Mouse (Mus musculus): ENCODE measurements at regions not wholly inside any gene's neighbourhood (a gene's known extent, or its start where the extent isn't known, plus 50 kb on each side); places are given as distances from the start of the nearest gene placed in this dataset.

- peak; percentile 60 to 69 for DNase-seq (ENCODE audit: low spot score in 2 of 2)
These were observed 169.7 kb upstream of the Nabp1 start for GRCm38 (mm10) chr1:51647955-51648354.

GRCm38 (mm10) chr1:51644399-51644798, 166.2 kb upstream of the Nabp1 start:
- peak; percentile 28 to 45 for DNase-seq (ENCODE audit: low spot score in 2 of 2)

- no peak for DNase-seq (ENCODE audit: low spot score in 2 of 2)
These were observed 165.4 kb upstream of the Nabp1 start for GRCm38 (mm10) chr1:51643640-51644039.

GRCm38 (mm10) chr1:51638519-51639302, 160.5 kb upstream of the Nabp1 start:
- no peak for DNase-seq (ENCODE audit: low spot score in 2 of 2)

- DNase-seq (ENCODE audit: low spot score in 2 of 2), result no peak
These were observed 157.8 kb upstream of the Nabp1 start for GRCm38 (mm10) chr1:51635881-51636515.

DNA sequence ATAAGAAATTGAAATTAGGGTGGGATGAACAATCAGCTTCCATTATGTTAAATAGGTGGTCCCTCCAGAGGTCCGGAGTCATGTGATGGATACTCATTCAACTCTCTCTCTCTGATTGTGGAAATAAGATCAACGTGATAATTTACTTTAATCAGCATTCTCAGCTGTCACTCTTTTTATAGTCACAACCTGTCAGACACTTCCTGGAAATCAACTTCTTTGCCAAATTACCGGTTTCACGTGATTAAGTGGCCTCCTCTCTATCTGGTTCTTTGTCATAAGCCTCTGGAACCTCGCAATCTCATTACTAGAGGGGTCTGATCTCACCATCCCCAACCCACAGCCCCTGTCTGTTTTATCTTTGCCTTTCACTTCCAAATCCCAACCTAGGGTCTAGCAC, 155.6 kb upstream of the Nabp1 start:
- no peak for DNase-seq (ENCODE audit: low spot score in 2 of 2)

DNA sequence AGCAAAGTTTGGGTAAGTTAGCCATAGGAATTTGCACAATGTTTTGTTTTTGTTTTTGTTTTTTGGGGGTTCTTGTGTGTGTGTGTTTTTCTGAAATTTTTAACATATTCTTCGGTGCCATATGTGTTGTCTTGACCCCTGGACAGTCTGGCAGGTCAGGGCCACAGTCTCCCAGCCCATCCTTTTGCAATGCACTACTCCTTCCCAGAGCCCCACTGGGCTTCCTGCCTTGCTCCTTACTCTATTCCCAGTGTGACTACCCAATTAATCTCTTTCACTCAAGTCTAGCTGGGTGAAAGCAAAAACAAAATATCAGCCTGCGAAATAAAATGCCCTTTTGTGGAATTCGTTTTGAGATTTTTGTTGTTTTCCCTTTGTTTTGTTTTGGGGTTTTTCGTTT, 154.6 kb upstream of the Nabp1 start:
- no peak for DNase-seq (ENCODE audit: low spot score in 2 of 2)

GRCm38 (mm10) chr1:51629848-51630247, 151.6 kb upstream of the Nabp1 start:
- no peak for DNase-seq (ENCODE audit: low spot score in 2 of 2)

- no peak for DNase-seq (ENCODE audit: low spot score in 2 of 2)
These were observed 150.0 kb upstream of the Nabp1 start for GRCm38 (mm10) chr1:51628137-51628793.

DNA sequence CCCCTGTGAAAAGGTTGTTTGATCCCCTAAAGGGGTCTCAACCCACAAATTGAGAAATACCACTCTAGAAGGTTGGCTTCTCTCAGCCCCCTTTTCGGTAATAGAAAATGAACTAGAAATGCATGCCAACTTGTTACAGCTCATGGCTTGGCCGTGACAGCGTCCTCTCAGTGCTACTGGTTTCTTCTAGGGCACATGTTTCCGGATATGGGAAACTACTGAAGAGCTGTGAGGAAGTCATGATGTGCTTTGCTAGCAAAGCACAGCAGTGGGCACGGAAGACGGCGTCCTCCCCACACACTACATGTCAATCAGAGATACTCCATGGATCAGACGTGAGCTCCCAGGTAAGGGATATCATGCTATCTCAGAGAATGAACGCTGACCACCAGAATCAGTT, 148.1 kb upstream of the Nabp1 start:
- DNase-seq (ENCODE audit: low spot score in 2 of 2), result no peak

DNA sequence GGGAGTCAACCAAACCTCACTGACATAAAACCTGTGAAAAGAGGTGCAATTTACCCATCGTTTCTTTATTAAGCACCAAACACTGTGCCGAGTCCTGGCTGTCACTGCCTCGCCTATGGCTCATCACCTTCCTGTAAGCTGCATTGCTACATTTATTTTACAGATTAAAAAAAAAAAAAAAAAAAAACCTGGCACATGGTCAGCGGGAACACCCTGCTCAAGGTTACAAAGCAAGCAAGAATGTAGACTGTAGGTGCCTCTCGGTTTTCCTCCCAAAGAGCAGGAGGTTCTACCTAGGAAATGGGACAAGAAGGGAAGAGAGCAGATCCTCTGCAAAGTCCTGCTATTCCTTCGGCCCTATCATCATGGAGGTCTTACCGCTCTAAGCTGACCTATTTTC, 146.9 kb upstream of the Nabp1 start:
- DNase-seq (ENCODE audit: low spot score in 2 of 2), result no peak

- no peak for DNase-seq (ENCODE audit: low spot score in 2 of 2)
These were observed 146.3 kb upstream of the Nabp1 start for GRCm38 (mm10) chr1:51624551-51624950.

DNA sequence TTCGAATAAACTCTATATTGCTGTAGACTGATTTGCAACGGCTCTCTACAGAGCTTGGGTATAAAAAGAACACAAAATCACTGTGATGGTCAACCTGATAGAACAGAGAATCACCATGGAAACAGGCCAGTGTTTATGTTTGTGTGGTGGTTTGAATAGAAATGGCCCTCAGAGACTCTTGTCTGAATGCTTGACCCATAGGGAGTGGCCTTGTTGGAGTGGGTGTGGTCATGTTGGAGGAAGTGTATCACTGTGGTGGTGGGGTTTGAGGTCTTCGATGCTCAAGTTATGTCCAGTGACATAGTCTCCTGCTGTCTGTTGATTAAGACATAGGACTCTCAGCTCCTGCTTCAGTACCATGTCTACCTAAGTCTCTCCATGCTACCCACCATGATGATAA, 144.8 kb upstream of the Nabp1 start:
- DNase-seq (ENCODE audit: low spot score in 2 of 2), result no peak

GRCm38 (mm10) chr1:51622181-51622862, 144.1 kb upstream of the Nabp1 start:
- no peak for DNase-seq (ENCODE audit: low spot score in 2 of 2)

DNA sequence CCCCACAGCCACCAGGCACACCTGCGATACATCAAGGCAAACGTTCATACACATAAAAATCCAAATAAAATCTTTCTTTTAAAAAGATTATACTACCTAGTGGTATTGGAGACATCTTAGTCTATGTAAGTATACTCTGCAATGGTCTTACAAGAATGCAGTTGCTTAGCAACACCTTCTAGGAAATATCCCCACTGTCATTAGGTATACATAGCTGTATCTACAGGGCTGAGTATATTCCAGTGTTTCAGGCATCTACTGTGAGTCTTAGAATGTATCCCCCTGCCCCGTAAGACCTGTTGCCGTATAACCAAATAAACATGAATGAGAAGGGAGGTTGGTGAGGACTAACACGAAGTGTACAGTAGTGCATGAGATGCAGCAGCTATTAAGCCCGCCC, 142.8 kb upstream of the Nabp1 start:
- DNase-seq (ENCODE audit: low spot score in 2 of 2), result no peak

- no peak for DNase-seq (ENCODE audit: low spot score in 2 of 2)
These were observed 139.5 kb upstream of the Nabp1 start for GRCm38 (mm10) chr1:51617502-51618251.

DNA sequence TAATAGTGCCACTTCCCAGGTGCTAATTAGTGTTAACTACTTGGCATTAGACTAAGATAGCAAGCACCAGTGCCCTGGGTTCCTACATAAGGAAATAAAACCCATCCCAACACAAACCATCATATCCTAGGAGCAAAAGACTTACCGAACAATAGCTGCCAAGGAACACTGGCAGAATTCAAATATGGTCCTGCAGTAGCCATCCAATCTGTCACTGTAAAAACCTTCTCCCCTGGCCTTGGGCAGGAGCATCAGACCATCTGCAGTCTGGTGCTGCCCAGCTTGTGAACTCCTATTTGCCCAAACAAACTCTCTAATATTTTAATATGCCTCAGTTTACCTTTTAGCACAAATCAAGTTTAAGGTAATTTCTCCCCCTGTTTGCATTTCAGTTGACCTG, 137.9 kb upstream of the Nabp1 start:
- no peak for DNase-seq (ENCODE audit: low spot score in 2 of 2)

DNA sequence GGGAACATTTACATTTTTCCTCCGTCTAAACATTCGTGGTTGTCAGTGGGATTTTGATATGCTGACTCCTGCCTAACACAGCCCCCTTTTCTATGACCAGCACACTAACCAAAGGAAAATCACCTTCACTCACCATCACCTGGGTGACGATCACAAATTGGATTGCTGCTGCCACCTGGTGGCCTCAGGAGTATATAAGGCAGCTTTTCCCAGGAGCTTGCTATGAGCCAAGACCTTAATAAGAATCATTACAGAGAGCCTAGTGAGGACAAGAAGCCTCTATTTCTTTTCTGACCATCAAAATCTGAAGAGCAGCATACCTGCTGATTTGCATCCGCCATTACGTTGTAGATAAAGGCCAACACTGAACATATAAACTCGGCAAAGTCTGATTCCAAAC, 137.3 kb upstream of the Nabp1 start:
- DNase-seq (ENCODE audit: low spot score in 2 of 2), result no peak

DNA sequence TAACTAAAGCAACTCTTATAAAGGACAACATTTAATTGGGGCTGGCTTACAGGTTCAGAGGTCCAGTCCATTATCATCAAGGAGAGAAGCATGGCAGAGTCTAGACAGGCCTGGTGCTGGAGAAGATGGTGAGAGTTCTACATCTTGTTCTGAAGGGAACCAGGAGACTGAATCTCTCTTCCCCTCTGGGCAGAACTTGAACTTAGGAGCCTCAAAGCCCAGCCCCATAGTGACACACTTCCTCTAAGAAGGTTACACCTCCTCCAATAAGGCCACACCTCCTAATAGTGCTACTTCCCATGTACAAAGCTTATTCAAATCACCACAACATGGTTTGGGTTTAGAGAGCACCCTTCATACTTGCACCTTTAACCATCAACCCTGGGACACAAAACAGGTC, 136.5 kb upstream of the Nabp1 start:
- no peak for DNase-seq (ENCODE audit: low spot score in 2 of 2)

GRCm38 (mm10) chr1:51609295-51609694, 131.1 kb upstream of the Nabp1 start:
- DNase-seq (ENCODE audit: low spot score in 2 of 2), result no peak

- peak in 1 of 2 experiments; percentile 3 for DNase-seq (ENCODE audit: low spot score in 2 of 2)
These were observed 129.2 kb upstream of the Nabp1 start for GRCm38 (mm10) chr1:51607437-51607855.
